21 mouse cellular contexts compared by ENCODE assay signal in the genomic region with DNA sequence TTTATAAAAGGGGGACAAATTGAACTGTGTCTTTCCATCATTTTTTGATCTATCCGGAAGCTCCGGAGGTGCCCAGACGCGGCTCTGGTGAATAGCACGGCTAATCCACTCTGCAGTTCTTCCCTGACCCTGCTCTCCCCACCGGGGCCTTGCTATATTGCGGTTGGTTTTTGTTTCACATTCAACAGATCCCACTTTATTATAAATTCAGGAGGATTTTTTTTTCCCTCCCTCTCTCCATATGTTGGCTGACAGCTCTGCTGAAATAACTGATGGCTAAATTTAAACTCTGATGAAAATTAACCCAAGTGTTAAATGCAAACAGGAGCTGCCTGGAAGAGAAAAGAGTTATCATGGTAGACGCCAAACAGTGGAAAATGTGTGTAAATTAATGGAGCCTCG. TPM values are rescaled to one million over a fixed set of nuclear protein-coding genes. Genes with fewer than 3 reads are reported as not detected.
DNase-seq lines count a peak whose midpoint lies in the region; ATAC-seq lines count a peak whose summit lies in the region.
"Had no signal": no experiment of that assay in that cellular context is flagged by ENCODE, and none has a peak within 500 bp of the region (broad histone marks: within the 10 kb centered on the region; RNA-seq: fewer than 3 reads in every experiment).

No protein-coding gene starts in this region.

- no peaks in the 10 kb centered on the region for H3K36me3 ChIP-seq in embryonic facial prominence, embryonic 11.5 days (replicated peaks; ENCODE audit: control insufficient read depth, insufficient read depth, low read depth, low read length)
- no peaks in the 10 kb centered on the region for H3K36me3 ChIP-seq in embryonic facial prominence, embryonic 10.5 days (replicated peaks)
- H3K36me3 ChIP-seq in midbrain, embryonic 11.5 days (ENCODE audit: control insufficient read depth, insufficient read depth, low read length) = no peaks in the 10 kb centered on the region
- no peaks in the 10 kb centered on the region for H3K36me3 ChIP-seq in midbrain, embryonic 10.5 days
- H3K36me3 ChIP-seq in forebrain, embryonic 12.5 days (replicated peaks) = no peaks in the 10 kb centered on the region
- H3K36me3 ChIP-seq in midbrain, embryonic 16.5 days (ENCODE audit: control insufficient read depth, insufficient read depth, low read length) = no peaks in the 10 kb centered on the region
- H3K36me3 ChIP-seq: heart, embryonic 13.5 days; limb, embryonic 15.5 days had no signal

- no peak overlapping the region for H3K27ac ChIP-seq in embryonic facial prominence, embryonic 11.5 days (replicated peaks; ENCODE audit: low read depth, low read length)
- H3K27ac ChIP-seq in embryonic facial prominence, embryonic 10.5 days (replicated peaks) = no peak overlapping the region
- H3K27ac ChIP-seq in midbrain, embryonic 11.5 days (ENCODE audit: low read depth, low read length) = no peak overlapping the region
- H3K27ac ChIP-seq in midbrain, embryonic 10.5 days (replicated peaks) = no peak overlapping the region
- H3K27ac ChIP-seq in forebrain, embryonic 12.5 days = peak overlapping the region; percentile 26; the same call in 1 of the 2 replicates
- H3K27ac ChIP-seq in midbrain, embryonic 16.5 days (ENCODE audit: low read length) = no peak overlapping the region
- H3K27ac ChIP-seq: heart, embryonic 13.5 days; layer of hippocampus, adult 2 months; limb, embryonic 15.5 days; macrophage had no signal

- no peak for ATAC-seq in embryonic facial prominence, embryonic 11.5 days (replicated peaks; ENCODE audit: insufficient number of reproducible peaks, low FRiP score, low TSS enrichment, low read depth)
- ATAC-seq in midbrain, embryonic 11.5 days (ENCODE audit: low FRiP score) = peak; percentile 48; the same call in 1 of the 2 replicates
- peak; percentile 72; the same call in 1 of the 2 replicates for ATAC-seq in forebrain, embryonic 12.5 days (ENCODE audit: low FRiP score)
- no peak for ATAC-seq in midbrain, embryonic 16.5 days
- ATAC-seq: intestine, embryonic 16.5 days; liver, postnatal 0 days; Patski had no signal

- no peaks in the 10 kb centered on the region for H3K9me3 ChIP-seq in embryonic facial prominence, embryonic 11.5 days (replicated peaks; ENCODE audit: control insufficient read depth, low read length)
- H3K9me3 ChIP-seq in embryonic facial prominence, embryonic 10.5 days = no peaks in the 10 kb centered on the region
- no peaks in the 10 kb centered on the region; the same call in 1 of the 2 replicates for H3K9me3 ChIP-seq in midbrain, embryonic 11.5 days (ENCODE audit: control insufficient read depth, low read length)
- peaks cover 6% of the 10 kb centered on the region; the same call in 1 of the 2 replicates for H3K9me3 ChIP-seq in midbrain, embryonic 10.5 days (replicated peaks)
- no peaks in the 10 kb centered on the region for H3K9me3 ChIP-seq in forebrain, embryonic 12.5 days
- H3K9me3 ChIP-seq in midbrain, embryonic 16.5 days (replicated peaks; ENCODE audit: control insufficient read depth, low read length, poor library complexity, severe bottlenecking) = no peaks in the 10 kb centered on the region
- H3K9me3 ChIP-seq: limb, embryonic 15.5 days had no signal

- no peak overlapping the region for H3K4me3 ChIP-seq in embryonic facial prominence, embryonic 11.5 days (ENCODE audit: low read depth, low read length)
- H3K4me3 ChIP-seq in embryonic facial prominence, embryonic 10.5 days = no peak overlapping the region
- no peak overlapping the region for H3K4me3 ChIP-seq in midbrain, embryonic 11.5 days (ENCODE audit: low read depth, low read length)
- no peak overlapping the region for H3K4me3 ChIP-seq in midbrain, embryonic 10.5 days
- no peak overlapping the region for H3K4me3 ChIP-seq in forebrain, embryonic 12.5 days (replicated peaks)
- no peak overlapping the region for H3K4me3 ChIP-seq in midbrain, embryonic 16.5 days (ENCODE audit: low read depth, low read length)
- H3K4me3 ChIP-seq: heart, embryonic 13.5 days; layer of hippocampus, adult 2 months; limb, embryonic 15.5 days had no signal

- H3K27me3 ChIP-seq in embryonic facial prominence, embryonic 11.5 days (ENCODE audit: control insufficient read depth, insufficient read depth, low read length) = no peaks in the 10 kb centered on the region
- no peaks in the 10 kb centered on the region for H3K27me3 ChIP-seq in embryonic facial prominence, embryonic 10.5 days (replicated peaks; ENCODE audit: low read depth, poor library complexity, severe bottlenecking)
- H3K27me3 ChIP-seq in midbrain, embryonic 11.5 days (ENCODE audit: control insufficient read depth, insufficient read depth, low read length) = no peaks in the 10 kb centered on the region
- H3K27me3 ChIP-seq in midbrain, embryonic 10.5 days (ENCODE audit: low read depth, poor library complexity, severe bottlenecking) = peaks cover 4% of the 10 kb centered on the region; the same call in 1 of the 2 replicates
- H3K27me3 ChIP-seq in forebrain, embryonic 12.5 days = no peaks in the 10 kb centered on the region
- H3K27me3 ChIP-seq in midbrain, embryonic 16.5 days (ENCODE audit: control insufficient read depth, insufficient read depth, low read depth, low read length) = no peaks in the 10 kb centered on the region
- H3K27me3 ChIP-seq: heart, embryonic 13.5 days; limb, embryonic 15.5 days; Patski had no signal

- DNase-seq in embryonic facial prominence, embryonic 11.5 days (ENCODE audit: low spot score) = peak; percentile 7
- no peak for DNase-seq in embryonic facial prominence, embryonic 10.5 days (ENCODE audit: low spot score)
- peak; percentile 88 for DNase-seq in midbrain, embryonic 11.5 days (ENCODE audit: low spot score, missing footprints)
- no peak for DNase-seq in midbrain, embryonic 10.5 days (ENCODE audit: low spot score)
- DNase-seq in layer of hippocampus, postnatal 36 days = no peak
- DNase-seq in lung, postnatal 36 days = no peak
- DNase-seq: cerebellum, adult 18-20 months; gastrocnemius, postnatal 36 days; heart, postnatal 4 days had no signal

- WGBS in embryonic facial prominence, embryonic 11.5 days = 49% methylated on average over 9 of the region's 9 CpGs
- 67% methylated on average over 9 of the region's 9 CpGs for WGBS in embryonic facial prominence, embryonic 10.5 days
- WGBS in midbrain, embryonic 11.5 days = 43% methylated on average over 9 of the region's 9 CpGs
- 56% methylated on average over 9 of the region's 9 CpGs for WGBS in midbrain, embryonic 10.5 days
- WGBS in forebrain, embryonic 12.5 days = 39% methylated on average over 9 of the region's 9 CpGs
- WGBS in midbrain, embryonic 16.5 days = 16% methylated on average over 9 of the region's 9 CpGs

- no peak overlapping the region for H3K4me2 ChIP-seq in embryonic facial prominence, embryonic 11.5 days (ENCODE audit: low read depth, low read length)
- no peak overlapping the region for H3K4me2 ChIP-seq in midbrain, embryonic 11.5 days
- H3K4me2 ChIP-seq in forebrain, embryonic 12.5 days = no peak overlapping the region
- peak overlapping the region; percentile 32 for H3K4me2 ChIP-seq in midbrain, embryonic 16.5 days (ENCODE audit: low read length)
- H3K4me2 ChIP-seq: heart, embryonic 13.5 days; limb, embryonic 15.5 days had no signal

- no peak overlapping the region for H3K9ac ChIP-seq in embryonic facial prominence, embryonic 11.5 days (replicated peaks; ENCODE audit: low read length)
- H3K9ac ChIP-seq in midbrain, embryonic 11.5 days (ENCODE audit: low read length) = no peak overlapping the region
- H3K9ac ChIP-seq in forebrain, embryonic 12.5 days = no peak overlapping the region
- no peak overlapping the region for H3K9ac ChIP-seq in midbrain, embryonic 16.5 days (ENCODE audit: low read depth, low read length)
- H3K9ac ChIP-seq: heart, embryonic 13.5 days; limb, embryonic 15.5 days; liver, postnatal 0 days had no signal

- H3K4me1 ChIP-seq in embryonic facial prominence, embryonic 11.5 days (ENCODE audit: control insufficient read depth, insufficient read depth, low read length) = no peaks in the 10 kb centered on the region
- H3K4me1 ChIP-seq in embryonic facial prominence, embryonic 10.5 days = 0 out of 2 replicates have a peak, but pooled peaks cover 5% of the 10 kb centered on the region
- H3K4me1 ChIP-seq in midbrain, embryonic 11.5 days (ENCODE audit: control insufficient read depth, insufficient read depth, low read length) = no peaks in the 10 kb centered on the region
- H3K4me1 ChIP-seq in midbrain, embryonic 10.5 days = peaks cover 11% of the 10 kb centered on the region
- H3K4me1 ChIP-seq in forebrain, embryonic 12.5 days = peaks cover 11% of the 10 kb centered on the region
- H3K4me1 ChIP-seq in midbrain, embryonic 16.5 days (ENCODE audit: control insufficient read depth, insufficient read depth, low read length) = peaks cover 9% of the 10 kb centered on the region; the same call in 1 of the 2 replicates
- H3K4me1 ChIP-seq: heart, embryonic 13.5 days had no signal

RNA-seq across cellular contexts. Expression of a gene that starts 21.1 kb away (rescaled TPM):
- polyA plus RNA-seq in embryonic facial prominence, embryonic 11.5 days (2014; fragmentation: Nextera tagmentation; extraction: Ambion mirVana) = 0.33 TPM in 1 of 2 replicates, not detected in the other
- 0.15 and 0.16 TPM in 2 replicates for polyA plus RNA-seq in embryonic facial prominence, embryonic 10.5 days (2016; fragmentation: Nextera tagmentation; extraction: Ambion mirVana)
- 0.10 and 0.15 TPM in 2 replicates for polyA plus RNA-seq in midbrain, embryonic 11.5 days (2014; fragmentation: Nextera tagmentation; extraction: Ambion mirVana)
- polyA plus RNA-seq in midbrain, embryonic 10.5 days (2016; fragmentation: Nextera tagmentation; extraction: Ambion mirVana) = 0.15 and 0.27 TPM in 2 replicates
- polyA plus RNA-seq in forebrain, embryonic 12.5 days (2016; fragmentation: Nextera tagmentation; extraction: Ambion mirVana) = 0.08 TPM in 1 of 2 replicates, not detected in the other
- 0.10 and 0.13 TPM in 2 replicates for polyA plus RNA-seq in midbrain, embryonic 16.5 days (2015; fragmentation: Nextera tagmentation; extraction: Ambion mirVana)
- not detected for total RNA-seq in layer of hippocampus, postnatal 36 days (2021)
- total RNA-seq: gastrocnemius, postnatal 36 days had no signal
- polyA plus RNA-seq: kidney, embryonic 16.5 days; liver, postnatal 0 days; macrophage; Patski; spleen, adult 2 months; stomach, embryonic 16.5 days had no signal

Comparison
In these comparisons a context has a peak if more than half of its experiments do, and no peak if none do; other contexts are left out.
1. ATAC-seq: peak in midbrain, embryonic 11.5 days (single experiment) and forebrain, embryonic 12.5 days (single experiment); none in embryonic facial prominence, embryonic 11.5 days (single experiment) and midbrain, embryonic 16.5 days (single experiment).
2. DNase-seq: peak in embryonic facial prominence, embryonic 11.5 days (single experiment) and midbrain, embryonic 11.5 days (single experiment); none in embryonic facial prominence, embryonic 10.5 days (single experiment), midbrain, embryonic 10.5 days (single experiment), layer of hippocampus, postnatal 36 days (0 of 2) and lung, postnatal 36 days (single experiment).